ENCODE assay signal across 11 mouse cellular contexts in the genomic region with DNA sequence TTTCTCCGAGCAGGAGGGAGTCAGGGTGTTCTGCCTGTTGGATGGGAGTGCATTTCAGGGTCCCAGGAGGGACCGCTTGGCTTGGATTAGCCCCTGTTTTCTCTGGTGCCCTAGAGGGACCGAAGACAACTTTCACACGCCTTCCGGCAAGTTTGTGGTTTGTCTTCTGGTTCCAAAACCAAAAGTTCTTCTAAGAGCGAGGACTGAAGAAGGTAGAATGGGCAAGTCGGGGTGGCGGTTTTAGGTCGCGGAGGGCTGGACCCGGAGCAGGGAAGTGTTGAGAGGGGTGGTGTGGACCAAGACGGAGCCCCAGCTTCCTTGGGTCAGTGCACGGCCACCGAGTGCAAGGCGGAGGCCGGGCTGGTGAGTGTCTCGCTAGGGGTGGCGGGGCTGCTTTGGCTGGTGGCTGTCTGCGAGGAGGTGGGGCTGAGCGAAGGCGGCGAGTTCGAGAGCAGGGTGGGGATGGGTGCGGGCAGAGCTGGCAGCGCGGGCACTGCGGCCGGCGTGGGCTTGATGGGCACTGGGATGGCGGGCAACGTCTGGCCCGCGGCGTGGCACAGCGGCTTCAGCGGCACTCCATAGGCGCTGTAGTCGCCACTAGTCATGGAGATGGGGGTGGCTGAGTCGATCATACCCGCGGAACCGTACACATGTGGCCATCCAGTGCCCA. TPM values are rescaled to one million over a fixed set of nuclear protein-coding genes. Genes with fewer than 3 reads are reported as not detected.
DNase-seq lines count a peak whose midpoint lies in the region; ATAC-seq and TF ChIP-seq lines count a peak whose summit lies in the region.
"Had no signal": no experiment of that assay in that cellular context is flagged by ENCODE, and none has a peak within 500 bp of the region (broad histone marks: within the 10 kb centered on the region; RNA-seq: fewer than 3 reads in every experiment).

No protein-coding gene starts in this region.

- no peaks in the 10 kb centered on the region for H3K9me3 ChIP-seq in liver, embryonic 16.5 days (replicated peaks; ENCODE audit: control insufficient read depth, low read length)

- H3K27me3 ChIP-seq in liver, embryonic 16.5 days (ENCODE audit: control insufficient read depth, insufficient read depth, low read depth, low read length): peaks cover 86% of the 10 kb centered on the region

- H3K36me3 ChIP-seq in liver, embryonic 16.5 days (ENCODE audit: control insufficient read depth, insufficient read depth): no peaks in the 10 kb centered on the region

- no peak for DNase-seq in gastrocnemius, adult 2 months
- no peak for DNase-seq in gastrocnemius, postnatal 14 days
- peak; percentile 32 to 37 for DNase-seq in thymus, adult 18-20 months
- no peak for DNase-seq in thymus, postnatal 10 days (ENCODE audit: low spot score in 2 of 2)
- peak; percentile 70 for DNase-seq in thymus, postnatal 4 days
- no peak for DNase-seq in testis, postnatal 10 days (ENCODE audit: low spot score)
- DNase-seq in lung, postnatal 4 days: no peak

- ATAC-seq in liver, embryonic 16.5 days (ENCODE audit: low read depth): no peak

- H3K9ac ChIP-seq in liver, embryonic 16.5 days (ENCODE audit: low read depth, low read length): no peak overlapping the region

- no peak overlapping the region for H3K27ac ChIP-seq in gastrocnemius, adult 2 months
- H3K27ac ChIP-seq in liver, embryonic 16.5 days (ENCODE audit: low read length): no peak overlapping the region

- peak overlapping the region; percentile 46 for H3K4me3 ChIP-seq in gastrocnemius, adult 2 months
- no peak overlapping the region for H3K4me3 ChIP-seq in liver, embryonic 16.5 days (ENCODE audit: low read depth, low read length)

- WGBS in liver, embryonic 16.5 days (ENCODE audit: insufficient replicate concordance): under 1% methylated on average over 42 of the region's 42 CpGs

- H3K4me1 ChIP-seq in liver, embryonic 16.5 days (ENCODE audit: control insufficient read depth, low read depth, low read length): no peaks in the 10 kb centered on the region

- no peak for TF ChIP-seq CTCF in gastrocnemius, adult 2 months (IDR thresholded peaks at IDR 0.05)

- H3K4me2 ChIP-seq in liver, embryonic 16.5 days (ENCODE audit: low read depth, low read length): peak overlapping the region; percentile 17; the same call in 1 of the 2 replicates

- intact Hi-C loops in gastrocnemius, adult 2 months (cut with DNase I): no loop called here
- intact Hi-C loops in gastrocnemius, postnatal 14 days (cut with DNase I; ENCODE audit: low total_unique reads): no loop called here

RNA-seq across cellular contexts. Expression of a gene that starts 1.7 kb away (rescaled TPM):
- total RNA-seq in gastrocnemius, adult 2 months (2021): not detected
- not detected for total RNA-seq in gastrocnemius, postnatal 14 days (2021)
- not detected in 2 replicates for polyA plus RNA-seq in liver, embryonic 16.5 days (2015; fragmentation: Nextera tagmentation; extraction: Ambion mirVana)
- total RNA-seq: adrenal gland, postnatal 36 days; layer of hippocampus, postnatal 25 days had no signal
- polyA plus RNA-seq: C2C12 had no signal

Comparison
In these comparisons a context has a peak if more than half of its experiments do, and no peak if none do; other contexts are left out.
1. DNase-seq: peak in thymus, adult 18-20 months (2 of 2) and thymus, postnatal 4 days (single experiment); none in gastrocnemius, adult 2 months (single experiment), gastrocnemius, postnatal 14 days (single experiment), thymus, postnatal 10 days (0 of 2), testis, postnatal 10 days (single experiment) and lung, postnatal 4 days (0 of 2).